Mouse (Mus musculus) ES-Bruce4 (cell line): ENCODE results near the gene Hs2st1.

ENCODE experiments used
- EP300 ChIP-seq: IDR thresholded peaks from 2 replicates; pipeline ENCODE4 v1.6.1; 2011; ENCODE audit warnings: low read depth, low read length; ENCODE audit not compliant: insufficient read depth
- POLR2A ChIP-seq: IDR thresholded peaks from one replicate; pipeline ENCODE4 v1.8.1; 2011; ENCODE audit warnings: low read length; ENCODE audit not compliant: insufficient read depth

DNA sequence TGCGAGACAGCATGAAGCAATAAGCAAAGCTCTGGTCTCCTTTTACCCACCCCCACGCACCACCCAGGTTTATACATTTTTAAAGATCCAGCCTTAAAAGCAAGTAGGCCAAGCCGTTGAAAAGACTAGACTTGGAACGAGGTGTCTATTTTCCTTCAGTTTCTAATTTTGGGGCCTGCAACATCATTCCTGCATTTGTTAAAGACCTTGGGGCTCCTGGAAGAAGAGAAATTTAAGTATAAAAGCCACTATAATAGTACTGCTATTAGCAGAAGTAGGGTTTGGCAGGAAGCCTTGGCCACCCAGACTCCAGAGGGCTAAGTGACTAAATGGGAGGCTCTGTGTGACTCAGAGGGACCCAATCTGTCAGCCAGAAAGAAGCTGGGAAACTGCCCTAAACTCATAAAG, 144.9 kb downstream of the Hs2st1 start:
- no peak for TF ChIP-seq POLR2A
- TF ChIP-seq EP300 = no peak
